Mouse (Mus musculus) Muller cell, postnatal 12 days (primary cell): ENCODE data around the gene Vmn1r26.
"Not testable (repeated sequence)": the region's sequence is repeated elsewhere in the genome, so short reads cannot be mapped to it uniquely, and the experiment has no call there.

Experiments
- DNase-seq: peaks from one replicate; pipeline ENCODE4 v3.0.0-alpha.2; 2015; ENCODE audit errors: inconsistent ontology term

The Vmn1r26 gene

GRCm38 (mm10) chr6:58015059-58015458 lies at the start of gene Vmn1r26:
TSS of gene Vmn1r26 (minus strand) at chr6:58015159.
- DNase-seq = no peak

GRCm38 (mm10) chr6:58044025-58044424 lies 29.1 kb upstream of the Vmn1r26 start:
- no peak for DNase-seq

GRCm38 (mm10) chr6:58017478-58017877 lies 2.5 kb upstream of the Vmn1r26 start:
- not testable (repeated sequence) for DNase-seq

- no peak for DNase-seq
Measured at GRCm38 (mm10) chr6:57980710-57981109, 34.2 kb downstream of the Vmn1r26 start, which contains the start of gene Vmn1r25. TSS of gene Vmn1r25 (minus strand) at chr6:57980810.

GRCm38 (mm10) chr6:57961403-57961802 lies 53.6 kb downstream of the Vmn1r26 start, which contains the start of gene Vmn1r24:
TSS of gene Vmn1r24 (minus strand) at chr6:57961503.
- not testable (repeated sequence) for DNase-seq
